Mouse (Mus musculus) embryo, embryonic 10.5 days (tissue): ENCODE measurements around the gene Erich2.
A peak's percentile ranks its signal among the peaks of the same experiment; 100 is the strongest.

Experiments used
- DNase-seq: peaks from one replicate; pipeline ENCODE4 v3.0.0-alpha.2; 2015; ENCODE audit warnings: low spot score

Erich2 gene

GRCm38 (mm10) chr2:70508496-70508895, at the start of gene Erich2:
Gene Erich2 (plus strand): TSS chr2:70508819.
- peak; percentile 63 for DNase-seq

- no peak for DNase-seq
Measured at GRCm38 (mm10) chr2:70463606-70464005, 45.0 kb upstream of the Erich2 start.

- peak; percentile 55 for DNase-seq
Measured at GRCm38 (mm10) chr2:70471136-70471535, 37.5 kb upstream of the Erich2 start.

- DNase-seq: peak; percentile 68
Measured at GRCm38 (mm10) chr2:70471861-70472620, 36.6 kb upstream of the Erich2 start.

GRCm38 (mm10) chr2:70497715-70498318, 10.8 kb upstream of the Erich2 start:
- DNase-seq: no peak

GRCm38 (mm10) chr2:70503436-70503835, 5.2 kb upstream of the Erich2 start:
- DNase-seq: no peak

- DNase-seq: no peak
Measured at GRCm38 (mm10) chr2:70505229-70505628, 3.4 kb upstream of the Erich2 start.

- no peak for DNase-seq
Measured at GRCm38 (mm10) chr2:70505896-70506295, 2.7 kb upstream of the Erich2 start.

- DNase-seq: no peak
Measured at GRCm38 (mm10) chr2:70506372-70506771, 2.2 kb upstream of the Erich2 start.

GRCm38 (mm10) chr2:70509021-70509632, 508 bp downstream of the Erich2 start:
- DNase-seq: peak; percentile 90

GRCm38 (mm10) chr2:70538283-70538682, 29.7 kb downstream of the Erich2 start:
- DNase-seq: peak; percentile 57

- no peak for DNase-seq
Measured at GRCm38 (mm10) chr2:70550671-70551070, 42.1 kb downstream of the Erich2 start.

- DNase-seq: no peak
Measured at GRCm38 (mm10) chr2:70551446-70551845, 42.8 kb downstream of the Erich2 start.

- DNase-seq: no peak
Measured at GRCm38 (mm10) chr2:70552067-70552598, 43.5 kb downstream of the Erich2 start.

- no peak for DNase-seq
Measured at GRCm38 (mm10) chr2:70552772-70553171, 44.2 kb downstream of the Erich2 start, which contains the start of gene Gad1. Gene Gad1 (plus strand): TSS chr2:70553072.

- no peak for DNase-seq
Measured at GRCm38 (mm10) chr2:70553826-70554225, 45.2 kb downstream of the Erich2 start.

- peak; percentile 97 for DNase-seq
Measured at GRCm38 (mm10) chr2:70558112-70558842, 49.7 kb downstream of the Erich2 start.

GRCm38 (mm10) chr2:70558843-70559451, 50.3 kb downstream of the Erich2 start:
- no peak for DNase-seq

- peak; percentile 89 for DNase-seq
Measured at GRCm38 (mm10) chr2:70559520-70559919, 50.9 kb downstream of the Erich2 start.

GRCm38 (mm10) chr2:70561077-70561795, 52.6 kb downstream of the Erich2 start:
- DNase-seq: peak; percentile 91

GRCm38 (mm10) chr2:70562011-70562491, 53.4 kb downstream of the Erich2 start:
- DNase-seq: peak; percentile 42
